Mouse (Mus musculus): ENCODE measurements around the gene Olfr309. TPM values are rescaled to one million over a fixed set of nuclear protein-coding genes. Genes with fewer than 3 reads are reported as not detected.
"Not testable (repeated sequence)": the region's sequence is repeated elsewhere in the genome, so short reads cannot be mapped to it uniquely, and the experiment has no call there.

Olfr309 gene
- not detected in 2 replicates for polyA plus RNA-seq (2016; fragmentation: Nextera tagmentation; extraction: Ambion mirVana)

GRCm38 (mm10) chr7:86313608-86314007 is at the start of gene Olfr309:
Gene Olfr309 (minus strand): TSS chr7:86313708.
- H3K4me1 ChIP-seq (replicated peaks): no peaks in the 10 kb centered on the region
- H3K27me3 ChIP-seq: no peaks in the 10 kb centered on the region
- H3K9me3 ChIP-seq: no peaks in the 10 kb centered on the region
- no peak within 1 kb of the TSS for H3K9ac ChIP-seq (replicated peaks)
- H3K27ac ChIP-seq: no peak within 1 kb of the TSS
- no peaks in the 10 kb centered on the region for H3K36me3 ChIP-seq
- no peak within 1 kb of the TSS for H3K4me2 ChIP-seq
- no peak within 1 kb of the TSS for H3K4me3 ChIP-seq (replicated peaks)
- WGBS: 80% methylated on average over 2 of the region's 2 CpGs
- no peak for ATAC-seq (ENCODE audit: insufficient number of reproducible peaks, insufficient read depth, low FRiP score, low TSS enrichment, low read depth)

- not testable (repeated sequence) for ATAC-seq (ENCODE audit: insufficient number of reproducible peaks, insufficient read depth, low FRiP score, low TSS enrichment, low read depth); H3K4me2 ChIP-seq; H3K4me1 ChIP-seq (replicated peaks); H3K27me3 ChIP-seq; H3K27ac ChIP-seq; H3K9ac ChIP-seq (replicated peaks); H3K36me3 ChIP-seq; H3K4me3 ChIP-seq (replicated peaks)
- 0 out of 2 replicates have a peak, but pooled peaks cover 10% of the 10 kb centered on the region for H3K9me3 ChIP-seq
- WGBS: 84% methylated on average over 9 of the region's 9 CpGs
Measured at GRCm38 (mm10) chr7:86346296-86346695, 32.8 kb upstream of the Olfr309 start.

- no peak overlapping the region for H3K4me3 ChIP-seq (replicated peaks)
- no peak overlapping the region for H3K9ac ChIP-seq (replicated peaks)
- no peaks in the 10 kb centered on the region for H3K4me1 ChIP-seq (replicated peaks)
- no peaks in the 10 kb centered on the region for H3K36me3 ChIP-seq
- H3K27me3 ChIP-seq: no peaks in the 10 kb centered on the region
- H3K9me3 ChIP-seq: 0 out of 2 replicates have a peak, but pooled peaks cover 10% of the 10 kb centered on the region
- ATAC-seq (ENCODE audit: insufficient number of reproducible peaks, insufficient read depth, low FRiP score, low TSS enrichment, low read depth): no peak
- H3K4me2 ChIP-seq: no peak overlapping the region
- no peak overlapping the region for H3K27ac ChIP-seq
- WGBS: 69% methylated on average over 3 of the region's 3 CpGs
Measured at GRCm38 (mm10) chr7:86344253-86344652, 30.7 kb upstream of the Olfr309 start.

- Histone ChIP-seq H3K4me2 (no peak overlapping the region), H3K36me3 (no peaks in the 10 kb centered on the region), H3K4me1 (replicated peaks) (no peaks in the 10 kb centered on the region), H3K27ac (no peak overlapping the region), H3K4me3 (replicated peaks) (no peak overlapping the region), H3K27me3 (no peaks in the 10 kb centered on the region), H3K9ac (replicated peaks) (no peak overlapping the region), H3K9me3 (0 out of 2 replicates have a peak, but pooled peaks cover 2% of the 10 kb centered on the region)
- WGBS: 75% methylated on average over 14 of the region's 14 CpGs
- ATAC-seq (ENCODE audit: insufficient number of reproducible peaks, insufficient read depth, low FRiP score, low TSS enrichment, low read depth): no peak
Measured at GRCm38 (mm10) chr7:86342881-86343565, 29.5 kb upstream of the Olfr309 start.

- no peak for ATAC-seq (ENCODE audit: insufficient number of reproducible peaks, insufficient read depth, low FRiP score, low TSS enrichment, low read depth)
- WGBS: 74% methylated on average over 1 of the region's 1 CpGs
Measured at GRCm38 (mm10) chr7:86337486-86337885, 24.0 kb upstream of the Olfr309 start, which contains the start of gene Olfr307. Gene Olfr307 (minus strand): TSS chr7:86337586.

GRCm38 (mm10) chr7:86325530-86325929 is 12.0 kb upstream of the Olfr309 start, which contains the start of gene Olfr308:
Gene Olfr308 (minus strand): TSS chr7:86325630.
- Histone ChIP-seq H3K4me1 (replicated peaks) (no peaks in the 10 kb centered on the region), H3K27me3 (no peaks in the 10 kb centered on the region), H3K9ac (replicated peaks) (no peak within 1 kb of the TSS), H3K4me3 (replicated peaks) (no peak within 1 kb of the TSS), H3K27ac (no peak within 1 kb of the TSS), H3K36me3 (no peaks in the 10 kb centered on the region), H3K4me2 (no peak within 1 kb of the TSS), H3K9me3 (no peaks in the 10 kb centered on the region)
- ATAC-seq (ENCODE audit: insufficient number of reproducible peaks, insufficient read depth, low FRiP score, low TSS enrichment, low read depth): no peak

More at GRCm38 (mm10) chr7:86337486-86337885, 24.0 kb upstream of the Olfr309 start, which contains the start of gene Olfr307:
- Histone ChIP-seq H3K36me3 (no peaks in the 10 kb centered on the region), H3K27ac (no peak within 1 kb of the TSS), H3K4me3 (replicated peaks) (no peak within 1 kb of the TSS), H3K27me3 (no peaks in the 10 kb centered on the region), H3K4me2 (no peak within 1 kb of the TSS), H3K4me1 (replicated peaks) (no peaks in the 10 kb centered on the region), H3K9ac (replicated peaks) (no peak within 1 kb of the TSS), H3K9me3 (no peaks in the 10 kb centered on the region)

GRCm38 (mm10) chr7:86321323-86321722 is 7.8 kb upstream of the Olfr309 start:
- Histone ChIP-seq H3K27me3 (no peaks in the 10 kb centered on the region), H3K9ac (replicated peaks) (no peak overlapping the region), H3K36me3 (no peaks in the 10 kb centered on the region), H3K4me3 (replicated peaks) (no peak overlapping the region), H3K4me2 (no peak overlapping the region), H3K9me3 (no peaks in the 10 kb centered on the region), H3K27ac (no peak overlapping the region), H3K4me1 (replicated peaks) (no peaks in the 10 kb centered on the region)
- ATAC-seq (ENCODE audit: insufficient number of reproducible peaks, insufficient read depth, low FRiP score, low TSS enrichment, low read depth): no peak
- 82% methylated on average over 2 of the region's 2 CpGs for WGBS

- Histone ChIP-seq H3K27me3 (no peaks in the 10 kb centered on the region), H3K4me1 (replicated peaks) (no peaks in the 10 kb centered on the region), H3K36me3 (no peaks in the 10 kb centered on the region), H3K4me3 (replicated peaks) (no peak within 1 kb of the TSS), H3K9me3 (no peaks in the 10 kb centered on the region), H3K27ac (no peak within 1 kb of the TSS), H3K9ac (replicated peaks) (no peak within 1 kb of the TSS), H3K4me2 (no peak within 1 kb of the TSS)
- 27% methylated on average over 1 of the region's 1 CpGs for WGBS
- ATAC-seq (ENCODE audit: insufficient number of reproducible peaks, insufficient read depth, low FRiP score, low TSS enrichment, low read depth): no peak
Measured at GRCm38 (mm10) chr7:86277072-86277471, 36.4 kb downstream of the Olfr309 start, which contains the start of gene Olfr310. Gene Olfr310 (minus strand): TSS chr7:86277172.

Small RNA genes lying within 50 kb of the gene (microRNA-seq; reads per million reads assigned to microRNA genes)
- gene Gm23192: not detected

Other genes with a start within 250 kb of the Olfr309 start
- not detected in 2 replicates for gene Vmn2r75, start 141.9 kb downstream of the Olfr309 start, polyA plus RNA-seq (2016; fragmentation: Nextera tagmentation; extraction: Ambion mirVana)
- gene Vmn2r76, start 67.4 kb downstream of the Olfr309 start, polyA plus RNA-seq (2016; fragmentation: Nextera tagmentation; extraction: Ambion mirVana): not detected in 2 replicates
- gene Olfr310, start 36.5 kb downstream of the Olfr309 start, polyA plus RNA-seq (2016; fragmentation: Nextera tagmentation; extraction: Ambion mirVana): not detected in 2 replicates
- not detected in 2 replicates for gene Olfr308, start 11.9 kb upstream of the Olfr309 start, polyA plus RNA-seq (2016; fragmentation: Nextera tagmentation; extraction: Ambion mirVana)
- not detected in 2 replicates for gene Olfr307, start 23.9 kb upstream of the Olfr309 start, polyA plus RNA-seq (2016; fragmentation: Nextera tagmentation; extraction: Ambion mirVana)
- gene Olfr305, start 53.2 kb upstream of the Olfr309 start, polyA plus RNA-seq (2016; fragmentation: Nextera tagmentation; extraction: Ambion mirVana): not detected in 2 replicates
- not detected in 2 replicates for gene Olfr304, start 73.0 kb upstream of the Olfr309 start, polyA plus RNA-seq (2016; fragmentation: Nextera tagmentation; extraction: Ambion mirVana)
- gene Olfr303, start 84.1 kb upstream of the Olfr309 start, polyA plus RNA-seq (2016; fragmentation: Nextera tagmentation; extraction: Ambion mirVana): not detected in 2 replicates
- gene Olfr301, start 90.1 kb upstream of the Olfr309 start, polyA plus RNA-seq (2016; fragmentation: Nextera tagmentation; extraction: Ambion mirVana): not detected in 2 replicates
- gene Olfr299, start 146.2 kb upstream of the Olfr309 start, polyA plus RNA-seq (2016; fragmentation: Nextera tagmentation; extraction: Ambion mirVana): not detected in 2 replicates
- gene Olfr298, start 178.8 kb upstream of the Olfr309 start, polyA plus RNA-seq (2016; fragmentation: Nextera tagmentation; extraction: Ambion mirVana): not detected in 2 replicates
- not detected in 2 replicates for gene Olfr297, start 206.3 kb upstream of the Olfr309 start, polyA plus RNA-seq (2016; fragmentation: Nextera tagmentation; extraction: Ambion mirVana)

All from limb, embryonic 12.5 days (tissue).